Mouse (Mus musculus) heart, adult 2 months (tissue): ENCODE data around the gene Mknk2. TPM values are rescaled to one million over a fixed set of nuclear protein-coding genes. Genes with fewer than 3 reads are reported as not detected.
A peak's percentile ranks its signal among the peaks of the same experiment; 100 is the strongest.

Experiments used
- DNase-seq, 2 experiments: peaks; one replicate each; pipeline ENCODE4 v3.0.0; 2021
- H3K27ac ChIP-seq: fragments of 200-600 bp; 2 replicates; pipeline ENCODE4 v1.8.1; 2022
- H3K27me3 ChIP-seq: fragments of 200-500 bp; 2 replicates; pipeline ENCODE4 v1.6.1; 2012; ENCODE audit warnings: mild to moderate bottlenecking, low read length, inconsistent platforms, mixed read lengths; ENCODE audit not compliant: control insufficient read depth, insufficient read depth
- H3K36me3 ChIP-seq: fragments of 200-500 bp; 2 replicates; pipeline ENCODE4 v1.6.1; 2012; ENCODE audit warnings: low read length, inconsistent platforms; ENCODE audit not compliant: control insufficient read depth, insufficient read depth
- H3K4me1 ChIP-seq: fragments of 200-500 bp; 2 replicates; pipeline ENCODE4 v1.6.1; 2011; ENCODE audit warnings: low read length; ENCODE audit not compliant: control insufficient read depth, insufficient read depth
- H3K4me3 ChIP-seq: fragments of 200-600 bp; 2 replicates; pipeline ENCODE4 v1.8.1; 2022
- H3K79me2 ChIP-seq: fragments of 200-500 bp; replicated peaks from 2 replicates; pipeline ENCODE4 v1.6.1; 2012; ENCODE audit warnings: mild to moderate bottlenecking, inconsistent platforms, low read length, moderate library complexity, mixed read lengths; ENCODE audit not compliant: control insufficient read depth, insufficient read depth
- H3K9ac ChIP-seq: fragments of 200-500 bp; 2 replicates; pipeline ENCODE4 v1.6.1; 2012; ENCODE audit warnings: low read depth, mild to moderate bottlenecking, control low read depth, inconsistent platforms, low read length, mixed read lengths
- CTCF ChIP-seq: fragments of 200-600 bp; IDR thresholded peaks from 2 replicates; pipeline ENCODE4 v1.8.1; 2022; ENCODE audit warnings: antibody characterized with exemption, mild to moderate bottlenecking, moderate library complexity
- EP300 ChIP-seq: fragments of 200-500 bp; IDR thresholded peaks from 2 replicates; pipeline ENCODE4 v1.6.1; 2011; ENCODE audit warnings: low read depth, low read length, control low read depth; ENCODE audit not compliant: insufficient read depth
- POLR2A ChIP-seq: fragments of 200-500 bp; IDR thresholded peaks from 2 replicates; pipeline ENCODE4 v1.6.1; 2011; ENCODE audit warnings: mild to moderate bottlenecking, low read depth, low read length, control low read depth; ENCODE audit not compliant: insufficient read depth
- WGBS: fragments of 180-500 bp; shearing (Covaris S2); methylation state at CpG from one replicate; pipeline ENCODE4 v1.1.7; 2018; 5-methylcytosine and 5-hydroxymethylcytosine counted together
- intact Hi-C: fragments of 180-260 bp; cut with DNase I; formaldehyde crosslinking; loops from one replicate; pipeline ENCODE4 v1.15.1; 2025
- polyA plus RNA-seq: library from polyadenylated mRNA; depleted of rRNA; stranded (reverse); fragments of >200 nt; gene quantifications from 2 replicates; pipeline ENCODE4 v1.2.3, GENCODE M21; 2012
- total RNA-seq, 2 experiments: library from RNA; stranded (reverse); gene quantifications; 2 replicates each; pipeline ENCODE4 v1.2.3; 2021

Gene Mknk2
- total and polyA plus RNA-seq, 3 experiments: 176 to 229 (median 208) TPM

GRCm38 (mm10) chr10:80627685-80628084 lies 50.2 kb downstream of the Mknk2 start:
- peak; percentile 62 to 71 for DNase-seq
- WGBS: 28% methylated on average over 2 of the region's 2 CpGs
- no peak overlapping the region for H3K4me3 ChIP-seq
- H3K27ac ChIP-seq: no peak overlapping the region
- H3K27me3 ChIP-seq: no peaks in the 10 kb centered on the region
- H3K4me1 ChIP-seq: peaks cover 25% of the 10 kb centered on the region
- intact Hi-C loops: no loop called here
- H3K9ac ChIP-seq: 0 out of 2 replicates have a peak overlapping the region, but pooled peaks have one; percentile 3
- peaks cover 18% of the 10 kb centered on the region for H3K79me2 ChIP-seq
- no peak for TF ChIP-seq CTCF
- TF ChIP-seq EP300: no peak
- no peak for TF ChIP-seq POLR2A
- H3K36me3 ChIP-seq: no peaks in the 10 kb centered on the region

GRCm38 (mm10) chr10:80625764-80626163 lies 52.1 kb downstream of the Mknk2 start:
- WGBS: 83% methylated on average over 4 of the region's 4 CpGs
- intact Hi-C loops: loop anchor here (2.0 kb wide), 1 partner anchor 29 kb away; no protein-coding TSS in a partner anchor
- peaks cover 8% of the 10 kb centered on the region for H3K79me2 ChIP-seq
- DNase-seq: no peak
- no peaks in the 10 kb centered on the region for H3K36me3 ChIP-seq
- peaks cover 25% of the 10 kb centered on the region for H3K4me1 ChIP-seq
- no peaks in the 10 kb centered on the region for H3K27me3 ChIP-seq
- H3K9ac ChIP-seq: no peak overlapping the region
- TF ChIP-seq POLR2A: no peak
- no peak for TF ChIP-seq CTCF
- TF ChIP-seq EP300: no peak
- H3K27ac ChIP-seq: no peak overlapping the region
- no peak overlapping the region for H3K4me3 ChIP-seq

- Histone ChIP-seq H3K27me3 (no peaks in the 10 kb centered on the region), H3K79me2 (peaks cover 1% of the 10 kb centered on the region; the same call in 1 of the 2 replicates), H3K9ac (peak overlapping the region; percentile 76), H3K36me3 (no peaks in the 10 kb centered on the region), H3K4me3 (peak overlapping the region; percentile 95), H3K4me1 (peaks cover 12% of the 10 kb centered on the region), H3K27ac (peak overlapping the region; percentile 92)
- intact Hi-C loops: loop anchor here (2.0 kb wide), 2 partner anchors 31 to 47 kb away; partner anchors contain the start of gene Klf16
- DNase-seq: peak; percentile 77 to 84
- 6% methylated on average over 15 of the region's 15 CpGs for WGBS
- TF ChIP-seq CTCF (peak; percentile 35), POLR2A (peak; percentile 60), EP300 (no peak)
These were observed 54.3 kb downstream of the Mknk2 start for GRCm38 (mm10) chr10:80623457-80624191.

GRCm38 (mm10) chr10:80622661-80623456 lies 55.1 kb downstream of the Mknk2 start, which contains the start of gene Csnk1g2:
TSS of gene Csnk1g2 (plus strand) at chr10:80622838.
- under 1% methylated on average over 85 of the region's 85 CpGs for WGBS
- DNase-seq: no peak
- no peaks in the 10 kb centered on the region for H3K36me3 ChIP-seq
- peaks cover 12% of the 10 kb centered on the region for H3K4me1 ChIP-seq
- intact Hi-C loops: loop anchor here (2.0 kb wide), 1 partner anchor 46 kb away; the partner anchor contains the start of gene Klf16
- peak within 1 kb of the TSS; percentile 92 for H3K27ac ChIP-seq
- H3K79me2 ChIP-seq: 0 out of 2 replicates have a peak, but pooled peaks cover 1% of the 10 kb centered on the region
- H3K9ac ChIP-seq: peak within 1 kb of the TSS; percentile 76
- TF ChIP-seq CTCF (peak; percentile 12; the same call in 1 of the 2 replicates), EP300 (no peak)
- no peaks in the 10 kb centered on the region for H3K27me3 ChIP-seq
- H3K4me3 ChIP-seq: peak within 1 kb of the TSS; percentile 95

GRCm38 (mm10) chr10:80621940-80622660 lies 55.8 kb downstream of the Mknk2 start:
- Histone ChIP-seq H3K4me3 (peak overlapping the region; percentile 78), H3K79me2 (no peaks in the 10 kb centered on the region), H3K27ac (peak overlapping the region; percentile 91), H3K9ac (peak overlapping the region; percentile 54), H3K36me3 (no peaks in the 10 kb centered on the region), H3K27me3 (no peaks in the 10 kb centered on the region), H3K4me1 (peaks cover 7% of the 10 kb centered on the region; the same call in 1 of the 2 replicates)
- DNase-seq: peak; percentile 99
- no peak for TF ChIP-seq CTCF
- peak; percentile 91 for TF ChIP-seq EP300
- TF ChIP-seq POLR2A: peak; percentile 91
- intact Hi-C loops: loop anchor here (2.0 kb wide), 2 partner anchors 17 to 45 kb away; partner anchors contain the start of gene Klf16
- under 1% methylated on average over 64 of the region's 64 CpGs for WGBS
